8 mouse cellular contexts compared by ENCODE assay signal in genomic region chr5:120605688-120606087, GRCm38 (mm10). TPM values are rescaled to one million over a fixed set of nuclear protein-coding genes. Genes with fewer than 3 reads are reported as not detected.
DNase-seq lines count a peak whose midpoint lies in the region; ATAC-seq lines count a peak whose summit lies in the region.

No protein-coding gene starts in this region.

- H3K27me3 ChIP-seq in hindbrain, embryonic 13.5 days = no peaks in the 10 kb centered on the region

- H3K4me1 ChIP-seq in hindbrain, embryonic 13.5 days (replicated peaks) = peaks cover 25% of the 10 kb centered on the region

- H3K4me3 ChIP-seq in hindbrain, embryonic 13.5 days = peak overlapping the region; percentile 33

- WGBS in hindbrain, embryonic 13.5 days = 1% methylated on average over 8 of the region's 8 CpGs

- H3K36me3 ChIP-seq in hindbrain, embryonic 13.5 days = peaks cover 23% of the 10 kb centered on the region

- H3K9me3 ChIP-seq in hindbrain, embryonic 13.5 days = no peaks in the 10 kb centered on the region

- ATAC-seq in hindbrain, embryonic 13.5 days (ENCODE audit: low FRiP score) = peak; percentile 63; the same call in 1 of the 2 replicates

- peak; percentile 97 for DNase-seq in NIH3T3 (ENCODE audit: low read depth)
- DNase-seq in cerebellum, adult 9-11 months = peak; percentile 92
- DNase-seq in frontal cortex, postnatal 14 days (ENCODE audit: low spot score in 2 of 2) = peak; percentile 79 to 87
- peak; percentile 91 to 94 for DNase-seq in layer of hippocampus, postnatal 14 days (ENCODE audit: low spot score in 2 of 2)
- peak; percentile 95 for DNase-seq in lung, postnatal 14 days
- DNase-seq in ovary, postnatal 36 days (ENCODE audit: low spot score) = peak; percentile 80
- DNase-seq in thymus, postnatal 14 days = peak; percentile 89

- peak overlapping the region; percentile 77; the same call in 1 of the 2 replicates for H3K27ac ChIP-seq in hindbrain, embryonic 13.5 days

- H3K9ac ChIP-seq in hindbrain, embryonic 13.5 days = 0 out of 2 replicates have a peak overlapping the region, but pooled peaks have one; percentile 64

- H3K4me2 ChIP-seq in hindbrain, embryonic 13.5 days = peak overlapping the region; percentile 61

RNA-seq across cellular contexts. Expression of gene Rita1, which starts 6.7 kb away (rescaled TPM):
- 26.2 TPM in 2 replicates for polyA plus RNA-seq in hindbrain, embryonic 13.5 days (2015; fragmentation: Nextera tagmentation; extraction: Ambion mirVana)
- total RNA-seq in layer of hippocampus, postnatal 14 days (2021) = 10 to 100 TPM; 24.8 to 26.8 TPM

RNA-seq across cellular contexts. Expression of gene Ddx54, which starts 6.9 kb away (rescaled TPM):
- polyA plus RNA-seq in hindbrain, embryonic 13.5 days (2015; fragmentation: Nextera tagmentation; extraction: Ambion mirVana) = 44.0 and 47.7 TPM in 2 replicates
- total RNA-seq in layer of hippocampus, postnatal 14 days (2021) = 10 to 100 TPM; 41.7 to 44.4 TPM

RNA-seq across cellular contexts. Expression of gene Iqcd, which starts 16.9 kb away (rescaled TPM):
- 2.4 and 2.6 TPM in 2 replicates for polyA plus RNA-seq in hindbrain, embryonic 13.5 days (2015; fragmentation: Nextera tagmentation; extraction: Ambion mirVana)
- 1 to 10 TPM in 1 of 2 experiments, under 1 TPM in 1; 0.52 to 2.4 TPM for total RNA-seq in layer of hippocampus, postnatal 14 days (2021)

RNA-seq across cellular contexts. Expression of gene Tpcn1, which starts 17.2 kb away (rescaled TPM):
- 18.2 and 18.7 TPM in 2 replicates for polyA plus RNA-seq in hindbrain, embryonic 13.5 days (2015; fragmentation: Nextera tagmentation; extraction: Ambion mirVana)
- 10 to 100 TPM; 44.1 to 45.2 TPM for total RNA-seq in layer of hippocampus, postnatal 14 days (2021)

RNA-seq across cellular contexts. Expression of gene Cfap73, which starts 28.3 kb away (rescaled TPM):
- polyA plus RNA-seq in hindbrain, embryonic 13.5 days (2015; fragmentation: Nextera tagmentation; extraction: Ambion mirVana) = 0.28 and 0.49 TPM in 2 replicates
- total RNA-seq in layer of hippocampus, postnatal 14 days (2021) = 1 to 10 TPM in 1 of 2 experiments, not detected in 1; 1.8 TPM

Comparison
In these comparisons a context has a peak if more than half of its experiments do, and no peak if none do; other contexts are left out.
1. Peak in every context shown above with its lines: DNase-seq, ATAC-seq, H3K4me3 ChIP-seq and H3K27ac ChIP-seq.